Mouse (Mus musculus): ENCODE results near the gene Cfhr2. TPM values are rescaled to one million over a fixed set of nuclear protein-coding genes. Genes with fewer than 3 reads are reported as not detected.

Gene Cfhr2
- polyA plus RNA-seq (2015; fragmentation: Illumina TruSeq; extraction: RNeasy Lipid Tissue Mini Kit (QIAGEN cat#74804); ENCODE audit: insufficient read depth, low replicate concordance), result not detected

GRCm38 (mm10) chr1:139858548-139858947 lies at the start of gene Cfhr2:
TSS of gene Cfhr2 (minus strand) at chr1:139858702.

GRCm38 (mm10) chr1:139781143-139781542 lies 77.4 kb downstream of the Cfhr2 start, which contains the start of gene Gm4788:
TSS of gene Gm4788 (minus strand) at chr1:139781243.

Other genes with a start within 250 kb of the Cfhr2 start
- not detected for gene Gm4788, start 77.5 kb downstream of the Cfhr2 start, polyA plus RNA-seq (2015; fragmentation: Illumina TruSeq; extraction: RNeasy Lipid Tissue Mini Kit (QIAGEN cat#74804); ENCODE audit: insufficient read depth, low replicate concordance)

Data from spleen, adult 10 weeks (tissue).